Mouse (Mus musculus) kidney, adult 2 months (tissue): ENCODE results near the gene Rnf212b.

Experiments used
- CTCF ChIP-seq: fragments of 200-500 bp; conservative IDR thresholded peaks from 2 replicates; pipeline ENCODE4 v1.5.1; 2011; ENCODE audit warnings: low read depth, mild to moderate bottlenecking, control low read depth, low read length, moderate library complexity, mixed read lengths; ENCODE audit not compliant: insufficient read depth, insufficient read length
- POLR2A ChIP-seq: fragments of 200-500 bp; IDR thresholded peaks from one replicate; pipeline ENCODE4 v1.6.1; 2011; ENCODE audit warnings: low read depth, low read length, control low read depth

DNA sequence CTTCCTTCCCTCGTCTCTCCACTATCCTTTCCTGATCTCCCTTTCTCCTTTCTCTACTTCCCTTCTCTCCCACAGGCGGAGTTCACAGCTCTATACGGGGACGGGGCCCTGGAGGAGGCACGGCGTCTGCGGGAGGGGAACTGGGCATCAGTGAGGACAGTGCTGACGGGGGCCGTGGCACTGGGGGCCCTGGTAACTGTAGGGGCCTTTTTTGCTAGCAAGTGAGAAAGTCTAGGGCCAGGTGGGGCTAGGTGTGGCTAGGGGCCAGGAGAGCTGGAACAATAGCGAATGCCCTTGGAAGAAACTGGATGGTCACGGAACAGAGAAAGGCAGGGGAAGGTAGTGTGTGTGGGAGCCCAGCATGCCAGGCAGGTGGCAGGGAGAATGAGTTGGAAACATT lies 71.4 kb downstream of the Rnf212b start:
- TF ChIP-seq POLR2A (no peak), CTCF (no peak)
